14 mouse cellular contexts compared by ENCODE assay signal in genomic region chr7:63921909-63922562, GRCm38 (mm10). TPM values are rescaled to one million over a fixed set of nuclear protein-coding genes. Genes with fewer than 3 reads are reported as not detected.
DNase-seq lines count a peak whose midpoint lies in the region; ATAC-seq and TF ChIP-seq lines count a peak whose summit lies in the region.
"Had no signal": no experiment of that assay in that cellular context is flagged by ENCODE, and none has a peak within 500 bp of the region (broad histone marks: within the 10 kb centered on the region; RNA-seq: fewer than 3 reads in every experiment).

No protein-coding gene starts in this region.

- H3K4me2 ChIP-seq in forebrain, embryonic 11.5 days (ENCODE audit: low read depth, low read length, severe bottlenecking) = no peak overlapping the region
- H3K4me2 ChIP-seq: intestine, embryonic 15.5 days had no signal

- no peak overlapping the region; the same call in 1 of the 2 replicates for H3K4me3 ChIP-seq in spleen, adult 2 months (ENCODE audit: extremely low read depth, insufficient read depth, insufficient read length)
- H3K4me3 ChIP-seq in forebrain, embryonic 11.5 days (ENCODE audit: low read depth, low read length) = no peak overlapping the region
- H3K4me3 ChIP-seq: intestine, embryonic 15.5 days had no signal

- H3K27ac ChIP-seq in spleen, adult 2 months (ENCODE audit: insufficient read depth, low read length) = peak overlapping the region; percentile 70
- no peak overlapping the region for H3K27ac ChIP-seq in forebrain, embryonic 11.5 days (ENCODE audit: low read depth, low read length)
- H3K27ac ChIP-seq: intestine, embryonic 15.5 days had no signal

- no peak overlapping the region for H3K9ac ChIP-seq in forebrain, embryonic 11.5 days (ENCODE audit: low read length)
- H3K9ac ChIP-seq: forebrain, postnatal 0 days; intestine, embryonic 15.5 days had no signal

- no peaks in the 10 kb centered on the region for H3K9me3 ChIP-seq in forebrain, embryonic 11.5 days (ENCODE audit: control insufficient read depth, low read length)
- H3K9me3 ChIP-seq: intestine, embryonic 15.5 days had no signal

- H3K4me1 ChIP-seq in spleen, adult 2 months (ENCODE audit: control insufficient read depth, insufficient read depth, insufficient read length) = peaks cover 59% of the 10 kb centered on the region
- peaks cover 6% of the 10 kb centered on the region; the same call in 1 of the 2 replicates for H3K4me1 ChIP-seq in forebrain, embryonic 11.5 days (replicated peaks; ENCODE audit: control insufficient read depth, insufficient read depth, low read length)

- TF ChIP-seq POLR2A in spleen, adult 2 months (IDR thresholded peaks at IDR 0.05; ENCODE audit: low read depth, low read length) = no peak

- no peaks in the 10 kb centered on the region for H3K36me3 ChIP-seq in spleen, adult 2 months (ENCODE audit: control insufficient read depth, insufficient read depth, low read length)
- no peaks in the 10 kb centered on the region for H3K36me3 ChIP-seq in forebrain, embryonic 11.5 days (ENCODE audit: control insufficient read depth, insufficient read depth, low read length)
- H3K36me3 ChIP-seq: intestine, embryonic 15.5 days had no signal

- peak; percentile 13 to 30 for DNase-seq in heart, postnatal 36 days
- no peak for DNase-seq in heart, postnatal 10 days
- no peak for DNase-seq in spleen, adult 2 months (ENCODE audit: low read depth in 1 of 2, low spot score in 2 of 2)
- no peak for DNase-seq in spleen, adult 12 weeks (ENCODE audit: low spot score)
- DNase-seq in T-cell, adult 2 months (ENCODE audit: low spot score) = peak; percentile 66
- DNase-seq in forebrain, embryonic 11.5 days (ENCODE audit: low spot score) = no peak
- DNase-seq: adrenal gland, postnatal 14 days; cerebellum, adult 8-10 months; forebrain, postnatal 0 days had no signal

- 19% methylated on average over 8 of the region's 8 CpGs for WGBS in spleen, adult 2 months
- WGBS in forebrain, embryonic 11.5 days = 82% methylated on average over 8 of the region's 8 CpGs

- peak; percentile 21 for ATAC-seq in megakaryocyte-erythroid progenitor cell, adult 5-6 weeks (replicated peaks; ENCODE audit: low FRiP score, low TSS enrichment, poor library complexity, severe bottlenecking)
- no peak for ATAC-seq in forebrain, embryonic 11.5 days (replicated peaks; ENCODE audit: low FRiP score)
- ATAC-seq: forebrain, postnatal 0 days; intestine, embryonic 15.5 days had no signal

- no peaks in the 10 kb centered on the region for H3K27me3 ChIP-seq in spleen, adult 2 months (ENCODE audit: control insufficient read depth, insufficient read depth, low read length)
- no peaks in the 10 kb centered on the region for H3K27me3 ChIP-seq in forebrain, embryonic 11.5 days (ENCODE audit: control insufficient read depth, insufficient read depth, low read length)
- H3K27me3 ChIP-seq: intestine, embryonic 15.5 days had no signal

- no peak for TF ChIP-seq CTCF in spleen, adult 2 months (IDR thresholded peaks at IDR 0.05; ENCODE audit: extremely low read depth, insufficient read depth, insufficient read length, insufficient replicate concordance)

- intact Hi-C loops in heart, postnatal 36 days (cut with DNase I) = no loop called here
- intact Hi-C loops in heart, postnatal 10 days (cut with DNase I) = no loop called here

RNA-seq across cellular contexts. Expression of gene E030018B13Rik, which starts 5.4 kb away (rescaled TPM):
- total RNA-seq in heart, postnatal 36 days (2021) = not detected
- not detected for total RNA-seq in heart, postnatal 10 days (2021)
- not detected in 2 replicates for polyA plus RNA-seq in spleen, adult 2 months (2012; rRNA removed)
- not detected in 2 replicates for total RNA-seq in megakaryocyte-erythroid progenitor cell, adult 5-6 weeks (2014; fragmentation: Nextera tagmentation)
- 0.15 TPM in 1 of 2 replicates, not detected in the other for total RNA-seq in megakaryocyte-erythroid progenitor cell, adult 5-6 weeks (2017)
- not detected in 2 replicates for polyA plus RNA-seq in forebrain, embryonic 11.5 days (2014; fragmentation: Nextera tagmentation; extraction: Ambion mirVana)
- total RNA-seq: adrenal gland, postnatal 14 days; forebrain, postnatal 0 days had no signal
- polyA plus RNA-seq: embryonic facial prominence, embryonic 14.5 days; forebrain, postnatal 0 days; heart, embryonic 14.5 days; intestine, embryonic 15.5 days; limb, embryonic 14.5 days had no signal

RNA-seq across cellular contexts. Expression of gene Klf13, which starts 16.7 kb away (rescaled TPM):
- 10 to 100 TPM; 49.2 to 58.7 TPM for total RNA-seq in heart, postnatal 36 days (2021)
- 10 to 100 TPM; 63.9 to 96.0 TPM for total RNA-seq in heart, postnatal 10 days (2021)
- 72.0 and 89.0 TPM in 2 replicates for polyA plus RNA-seq in spleen, adult 2 months (2012; rRNA removed)
- 36.6 and 56.3 TPM in 2 replicates for total RNA-seq in megakaryocyte-erythroid progenitor cell, adult 5-6 weeks (2014; fragmentation: Nextera tagmentation)
- total RNA-seq in megakaryocyte-erythroid progenitor cell, adult 5-6 weeks (2017) = 14.7 and 17.3 TPM in 2 replicates
- polyA plus RNA-seq in forebrain, embryonic 11.5 days (2014; fragmentation: Nextera tagmentation; extraction: Ambion mirVana) = 26.6 and 28.1 TPM in 2 replicates

Comparison
In these comparisons a context has a peak if more than half of its experiments do, and no peak if none do; other contexts are left out.
1. DNase-seq: peak in heart, postnatal 36 days (2 of 2) and T-cell, adult 2 months (single experiment); none in heart, postnatal 10 days (0 of 2), spleen, adult 2 months (0 of 2), spleen, adult 12 weeks (single experiment) and forebrain, embryonic 11.5 days (single experiment).